Mouse (Mus musculus) bone marrow macrophage, adult 2 months (primary cell): ENCODE results near the gene Mrgprx1. TPM values are rescaled to one million over a fixed set of nuclear protein-coding genes. Genes with fewer than 3 reads are reported as not detected.

Source experiments
- H3K27ac ChIP-seq: 2 replicates; pipeline ENCODE4 v1.5.1; 2012; ENCODE audit warnings: low read depth, low read length; ENCODE audit not compliant: insufficient read depth
- H3K4me1 ChIP-seq: 2 replicates; pipeline ENCODE4 v1.6.1; 2012; ENCODE audit warnings: low read length; ENCODE audit not compliant: control insufficient read depth, insufficient read depth
- H3K4me3 ChIP-seq: 2 replicates; pipeline ENCODE4 v1.5.1; 2012; ENCODE audit warnings: mild to moderate bottlenecking, low read length, moderate library complexity; ENCODE audit not compliant: insufficient read depth
- CTCF ChIP-seq: IDR thresholded peaks from 2 replicates; pipeline ENCODE4 v1.5.1; 2012; ENCODE audit warnings: low read depth, mild to moderate bottlenecking, low read length, moderate library complexity
- POLR2A ChIP-seq: IDR thresholded peaks from 2 replicates; pipeline ENCODE4 v1.6.1; 2012; ENCODE audit warnings: mild to moderate bottlenecking, low read depth, low read length, borderline replicate concordance
- polyA plus RNA-seq: library from polyadenylated mRNA; stranded (reverse); fragments of >200 nt; gene quantifications from 2 replicates; pipeline ENCODE4 v1.2.4, GENCODE M21; 2012; ENCODE audit not compliant: missing spikeins, insufficient read depth, insufficient read length

The Mrgprx1 gene
- not detected in 2 replicates for polyA plus RNA-seq

- Histone ChIP-seq H3K4me3 (no peak within 1 kb of the TSS), H3K27ac (no peak within 1 kb of the TSS), H3K4me1 (no peaks in the 10 kb centered on the region)
- TF ChIP-seq CTCF, result no peak
- no peak for TF ChIP-seq POLR2A
These were observed at the start of gene Mrgprx1 for GRCm38 (mm10) chr7:48027497-48027896. Gene Mrgprx1, minus strand, starts transcription at chr7:48027597.

- Histone ChIP-seq H3K27ac (no peak overlapping the region), H3K4me1 (no peaks in the 10 kb centered on the region), H3K4me3 (no peak overlapping the region)
- TF ChIP-seq POLR2A (no peak), CTCF (no peak)
These were observed 48.1 kb upstream of the Mrgprx1 start for GRCm38 (mm10) chr7:48075521-48075920.

DNA sequence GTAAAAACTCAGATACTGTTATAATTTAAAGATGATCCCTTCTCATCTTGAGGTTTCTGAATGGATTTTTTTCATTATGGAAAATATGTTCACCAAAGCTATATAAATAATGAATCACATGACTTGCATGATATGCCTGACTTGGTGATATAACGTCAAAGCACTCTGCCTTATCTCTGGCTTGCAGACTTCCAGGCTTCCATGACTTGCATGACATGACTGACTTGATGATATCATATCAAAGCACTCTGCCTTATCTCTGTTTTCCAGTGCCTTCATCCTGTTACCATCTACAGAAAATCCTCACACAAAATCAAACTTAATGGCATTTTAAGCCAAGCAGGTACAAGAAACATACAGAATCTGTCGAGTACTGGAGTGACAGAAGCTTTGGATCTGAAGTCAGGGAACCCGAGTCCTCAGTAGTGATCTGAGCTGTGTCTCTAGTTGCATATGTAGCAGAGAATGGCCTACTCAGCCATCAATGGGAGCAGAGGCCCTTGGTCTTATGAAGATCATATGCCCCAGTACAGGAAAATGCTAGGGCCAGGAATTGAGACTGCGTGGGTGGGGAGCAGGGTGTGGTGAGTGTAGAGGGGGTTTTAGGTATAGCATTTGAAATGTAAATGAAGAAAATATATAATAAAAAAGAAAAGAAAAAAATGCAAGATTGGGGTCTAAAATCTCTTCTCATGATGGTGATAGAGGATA, 19.2 kb upstream of the Mrgprx1 start:
- Histone ChIP-seq H3K4me1 (no peaks in the 10 kb centered on the region), H3K27ac (no peak overlapping the region), H3K4me3 (no peak overlapping the region)
- TF ChIP-seq CTCF (no peak), POLR2A (no peak)

- Histone ChIP-seq H3K4me3 (no peak overlapping the region), H3K27ac (no peak overlapping the region), H3K4me1 (no peaks in the 10 kb centered on the region)
- no peak for TF ChIP-seq CTCF
- no peak for TF ChIP-seq POLR2A
These were observed 16.6 kb upstream of the Mrgprx1 start for GRCm38 (mm10) chr7:48044046-48044445.

GRCm38 (mm10) chr7:48017874-48018273, 9.5 kb downstream of the Mrgprx1 start:
- no peaks in the 10 kb centered on the region for H3K4me1 ChIP-seq
- no peak overlapping the region for H3K27ac ChIP-seq

DNA sequence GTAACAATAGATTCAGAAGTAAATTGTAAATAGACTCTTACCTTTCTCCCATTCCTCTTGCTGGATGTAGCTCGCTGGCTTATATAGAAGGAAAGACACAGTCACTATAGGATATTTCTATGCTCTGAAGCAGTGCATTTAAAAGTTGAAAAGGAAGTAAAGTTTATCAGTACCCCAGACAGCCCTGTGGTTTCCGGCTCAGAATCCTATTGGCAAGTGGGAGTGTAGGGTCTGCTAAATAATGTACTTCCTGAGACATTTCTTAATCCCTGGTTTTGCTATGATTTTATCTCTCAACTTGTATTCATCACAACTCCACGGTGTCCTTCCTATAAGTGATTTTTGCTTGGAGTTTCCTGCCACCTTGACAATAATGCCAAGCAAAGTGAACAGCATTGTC, 31.7 kb downstream of the Mrgprx1 start:
- no peaks in the 10 kb centered on the region for H3K4me1 ChIP-seq
- no peak overlapping the region for H3K4me3 ChIP-seq
- TF ChIP-seq CTCF, result no peak
- no peak for TF ChIP-seq POLR2A
- H3K27ac ChIP-seq, result no peak overlapping the region

More at GRCm38 (mm10) chr7:48017874-48018273, 9.5 kb downstream of the Mrgprx1 start:
- TF ChIP-seq POLR2A, result no peak
- TF ChIP-seq CTCF, result no peak
- no peak overlapping the region for H3K4me3 ChIP-seq

GRCm38 (mm10) chr7:47986752-47987151, 40.6 kb downstream of the Mrgprx1 start:
- Histone ChIP-seq H3K4me1 (no peaks in the 10 kb centered on the region), H3K27ac (no peak overlapping the region), H3K4me3 (no peak overlapping the region)
- TF ChIP-seq POLR2A (no peak), CTCF (no peak)

DNA sequence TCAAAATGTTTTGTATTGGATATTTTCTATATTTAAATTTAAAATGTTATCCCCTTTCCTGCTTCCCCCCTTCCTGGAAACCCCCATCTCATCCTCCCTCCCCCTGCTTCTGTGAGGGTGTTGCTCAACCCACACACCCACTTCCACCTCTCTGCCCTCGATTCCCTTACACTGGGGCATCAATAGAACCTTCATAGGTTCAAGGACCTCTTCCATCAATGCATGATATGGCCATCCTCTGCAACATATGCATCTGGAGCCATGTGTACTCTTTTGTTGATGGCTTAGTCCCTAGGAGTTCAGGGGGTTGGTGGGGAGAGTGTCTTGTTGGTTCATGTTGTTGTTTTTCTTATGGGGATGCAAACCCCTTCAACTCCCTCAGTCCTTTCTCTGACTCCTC, 45.4 kb downstream of the Mrgprx1 start, which contains the start of gene Mrgpra4:
TSS of gene Mrgpra4 (minus strand) at position 101 of the 400 bp plus-strand sequence.
- TF ChIP-seq POLR2A (no peak), CTCF (no peak)
- no peak within 1 kb of the TSS for H3K27ac ChIP-seq
- no peak within 1 kb of the TSS for H3K4me3 ChIP-seq
- H3K4me1 ChIP-seq, result no peaks in the 10 kb centered on the region

Other genes with a start within 250 kb of the Mrgprx1 start
- gene Mrgpra4, start 45.5 kb downstream of the Mrgprx1 start, polyA plus RNA-seq, result not detected in 2 replicates
- not detected in 2 replicates for gene Mrgprb5, start 141.4 kb upstream of the Mrgprx1 start, polyA plus RNA-seq
- gene Mrgprb4, start 171.7 kb upstream of the Mrgprx1 start, polyA plus RNA-seq, result not detected in 2 replicates